Mouse (Mus musculus) Patski (cell line): ENCODE measurements at regions not wholly inside any gene's neighbourhood (a gene's known extent, or its start where the extent isn't known, plus 50 kb on each side); places are given as distances from the start of the nearest gene placed in this dataset.

Source experiments
- ATAC-seq: fragments of 100-300 bp; one replicate; pipeline ENCODE4 v1.8.0; 2021
- CTCF ChIA-PET: fragments of 350-600 bp; sonication (Branson Sonifier 250); formaldehyde crosslinking; loops from one replicate; lab custom pipeline; 2022; ENCODE audit warnings: inconsistent platforms; lab: Charles Lee
- POLR2A ChIA-PET: fragments of 350-600 bp; sonication (Branson Sonifier 250); formaldehyde crosslinking; loops from one replicate; lab custom pipeline; 2022; ENCODE audit warnings: antibody characterized with exemption, inconsistent platforms; lab: Charles Lee
- DNase-seq: peaks from one replicate; pipeline ENCODE4 v3.0.0-alpha.2; 2011; ENCODE audit warnings: low read depth, low spot score
- H3K27me3 ChIP-seq: fragments of 371-371 bp; one replicate; pipeline ENCODE4 v1.5.1; 2021
- CTCF ChIP-seq: fragments of 100-300 bp; IDR thresholded peaks from one replicate; pipeline ENCODE4 v1.5.1; 2021
- in situ Hi-C: fragments of 300-500 bp; cut with MboI; formaldehyde crosslinking; loops from 3 replicates; pipeline ENCODE4 v1.11.1; 2018; ENCODE audit warnings: low pct_unique_long_range_greater_than_20kb, mixed read lengths

DNA sequence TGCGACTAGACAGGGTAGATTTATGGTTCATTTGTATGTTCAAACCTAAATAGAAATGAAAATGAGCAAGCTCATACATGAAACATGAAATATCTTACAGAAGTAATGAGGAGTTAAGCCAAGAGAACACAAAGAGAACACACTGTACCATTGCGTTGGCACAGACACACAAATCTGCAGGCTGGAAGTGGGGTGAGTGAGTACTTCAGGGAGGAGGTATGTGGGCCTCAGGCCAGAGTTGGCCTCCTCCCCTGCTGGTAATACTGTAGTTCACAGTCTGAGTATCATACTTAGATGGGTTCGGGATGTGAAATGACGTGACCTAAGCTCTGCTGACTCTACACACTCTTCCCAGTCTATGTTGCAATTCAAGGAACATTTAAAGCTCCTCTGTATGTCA lies 624.1 kb downstream of the Rnf144a start:
- no peak for TF ChIP-seq CTCF

GRCm38 (mm10) chr12:25785646-25786606 lies 629.1 kb downstream of the Rnf144a start:
- ChIA-PET CTCF (no interaction called here), POLR2A (interaction anchor here (0.6 kb wide), 1 partner anchor 29 kb away, joined by 3 read pairs; no protein-coding TSS in a partner anchor)
- no peaks in the 10 kb centered on the region for H3K27me3 ChIP-seq
- in situ Hi-C loops: no loop called here
- no peak for TF ChIP-seq CTCF
- ATAC-seq (no peak), DNase-seq (no peak)

More for the DNA sequence above, 624.1 kb downstream of the Rnf144a start:
- POLR2A ChIA-PET: no interaction called here
- ATAC-seq: no peak
- H3K27me3 ChIP-seq: no peaks in the 10 kb centered on the region
- DNase-seq: no peak
- in situ Hi-C loops: no loop called here
- CTCF ChIA-PET: no interaction called here

DNA sequence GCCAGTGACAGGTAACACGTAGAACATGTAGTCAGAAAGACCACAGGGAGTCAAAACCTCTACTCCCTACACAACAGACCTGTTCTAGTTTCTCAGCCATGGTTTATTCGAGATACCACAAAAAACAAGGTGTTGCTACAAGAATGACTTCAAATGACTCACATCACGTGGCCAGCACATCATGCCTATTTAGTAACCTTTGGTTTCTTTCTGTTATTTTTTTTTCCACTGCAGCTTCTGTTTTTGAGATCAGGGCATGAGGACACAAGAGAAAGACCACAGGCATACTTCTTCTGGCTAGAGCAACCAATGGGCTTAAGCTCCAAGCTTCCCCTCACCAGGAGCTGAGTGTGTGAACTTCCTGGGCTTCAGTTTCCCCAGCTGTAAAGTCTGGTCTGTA lies 630.7 kb downstream of the Rnf144a start:
- POLR2A ChIA-PET: no interaction called here
- ATAC-seq (no peak), DNase-seq (no peak)
- CTCF ChIA-PET: interaction anchor here (1.1 kb wide), 1 partner anchor 8 kb away, joined by 3 read pairs; no protein-coding TSS in a partner anchor
- no peak for TF ChIP-seq CTCF
- in situ Hi-C loops: no loop called here
- H3K27me3 ChIP-seq: no peaks in the 10 kb centered on the region

DNA sequence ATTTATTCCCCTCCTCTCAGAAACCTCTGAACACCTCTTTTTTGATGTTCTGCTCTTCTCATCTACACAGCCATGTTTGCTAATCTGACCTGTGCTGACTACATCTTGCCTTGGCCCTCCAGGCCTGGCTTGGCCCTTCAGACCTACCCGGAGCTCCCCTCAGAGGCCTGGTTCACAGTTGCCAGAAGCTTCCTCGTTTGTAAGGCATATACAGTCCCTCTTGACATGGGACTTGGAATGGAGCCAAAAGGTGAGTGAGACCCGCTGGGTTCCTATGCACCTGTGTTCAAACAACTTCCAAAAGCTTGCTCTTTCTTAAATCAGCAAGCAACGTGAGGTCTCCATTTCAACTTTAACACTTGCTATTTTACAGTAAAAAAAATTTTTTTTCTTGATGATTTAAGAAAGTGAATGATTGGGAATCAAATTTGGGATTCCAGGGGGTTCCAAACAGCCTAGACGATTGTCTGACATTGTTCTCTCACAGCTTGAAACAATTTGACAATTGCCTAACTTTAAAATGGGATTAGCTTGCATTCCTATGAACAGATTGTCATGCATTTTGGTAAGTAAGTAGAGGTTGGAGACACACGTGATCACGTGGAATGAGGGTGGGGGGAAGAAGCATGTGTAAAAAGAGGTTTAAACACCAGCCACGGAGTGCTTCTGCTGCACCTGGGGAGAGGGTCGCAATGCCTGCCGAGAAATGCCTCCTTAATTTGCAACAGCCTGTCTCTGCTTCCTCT lies 631.9 kb downstream of the Rnf144a start:
- ATAC-seq: no peak
- TF ChIP-seq CTCF: no peak
- POLR2A ChIA-PET: no interaction called here

DNA sequence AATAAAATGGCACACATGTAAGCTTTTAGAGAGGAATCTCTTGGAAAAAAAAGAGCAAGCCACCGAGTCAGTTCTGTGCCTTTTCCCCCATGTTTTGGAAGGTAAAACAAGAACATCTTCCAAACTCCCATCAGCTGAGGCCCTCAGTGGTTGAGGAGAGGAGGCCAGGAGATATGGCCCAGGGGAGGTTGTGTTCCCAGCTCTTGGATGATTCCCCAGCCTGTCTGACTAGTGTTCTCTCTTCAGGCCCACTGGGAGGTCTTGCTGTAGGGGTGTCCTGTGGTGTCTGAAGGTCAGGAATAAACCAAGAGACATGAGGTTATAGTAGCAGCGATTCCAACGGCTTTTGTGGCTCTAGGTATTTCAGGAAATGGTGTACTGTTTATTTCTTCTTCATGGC lies 643.2 kb downstream of the Rnf144a start:
- in situ Hi-C loops: loop anchor here (5.0 kb wide), 1 partner anchor 35 kb away; no protein-coding TSS in a partner anchor
- CTCF ChIA-PET: interaction anchor here (1.6 kb wide), 1 partner anchor 47 kb away, joined by 3 read pairs; no protein-coding TSS in a partner anchor
- no peak for DNase-seq
- POLR2A ChIA-PET: no interaction called here
- no peaks in the 10 kb centered on the region for H3K27me3 ChIP-seq
- ATAC-seq: no peak
- no peak for TF ChIP-seq CTCF

More for the DNA sequence above, 631.9 kb downstream of the Rnf144a start:
- in situ Hi-C loops: no loop called here
- CTCF ChIA-PET: no interaction called here
- DNase-seq: no peak
- no peaks in the 10 kb centered on the region for H3K27me3 ChIP-seq

GRCm38 (mm10) chr12:25768644-25769043 lies 646.4 kb downstream of the Rnf144a start:
- TF ChIP-seq CTCF: no peak
- ChIA-PET POLR2A (no interaction called here), CTCF (no interaction called here)
- no peak for DNase-seq
- H3K27me3 ChIP-seq: no peaks in the 10 kb centered on the region
- in situ Hi-C loops: no loop called here
- no peak for ATAC-seq

- ATAC-seq (no peak), DNase-seq (no peak)
- no peak for TF ChIP-seq CTCF
- in situ Hi-C loops: no loop called here
- POLR2A ChIA-PET: no interaction called here
- CTCF ChIA-PET: no interaction called here
- no peaks in the 10 kb centered on the region for H3K27me3 ChIP-seq
These were observed 652.0 kb downstream of the Rnf144a start for GRCm38 (mm10) chr12:25763061-25763460.

- DNase-seq (no peak), ATAC-seq (no peak)
- POLR2A ChIA-PET: no interaction called here
- in situ Hi-C loops: no loop called here
- CTCF ChIA-PET: no interaction called here
- no peaks in the 10 kb centered on the region for H3K27me3 ChIP-seq
- TF ChIP-seq CTCF: no peak
These were observed 658.0 kb downstream of the Rnf144a start for GRCm38 (mm10) chr12:25757014-25757413.

GRCm38 (mm10) chr12:25733801-25734200 lies 636.9 kb upstream of the Id2 start:
- no peak for TF ChIP-seq CTCF
- ChIA-PET CTCF (no interaction called here), POLR2A (no interaction called here)
- in situ Hi-C loops: no loop called here
- DNase-seq (no peak), ATAC-seq (no peak)
- no peaks in the 10 kb centered on the region for H3K27me3 ChIP-seq

- CTCF ChIA-PET: no interaction called here
- in situ Hi-C loops: no loop called here
- H3K27me3 ChIP-seq: peaks cover 4% of the 10 kb centered on the region
- no peak for TF ChIP-seq CTCF
- DNase-seq (no peak), ATAC-seq (no peak)
- POLR2A ChIA-PET: interaction anchor here (1.0 kb wide), 1 partner anchor 8 kb away, joined by 3 read pairs; no protein-coding TSS in a partner anchor
These were observed 628.8 kb upstream of the Id2 start for GRCm38 (mm10) chr12:25725774-25726173.
